Mouse (Mus musculus) right cerebral cortex, postnatal 10 days (tissue): Measurements from ENCODE around the gene Defb48.

Experiments used
- DNase-seq, 2 experiments: peaks; one replicate each; pipeline ENCODE4 v3.0.0; 2021; ENCODE audit warnings: low spot score in 2 of 2

The Defb48 gene

DNA sequence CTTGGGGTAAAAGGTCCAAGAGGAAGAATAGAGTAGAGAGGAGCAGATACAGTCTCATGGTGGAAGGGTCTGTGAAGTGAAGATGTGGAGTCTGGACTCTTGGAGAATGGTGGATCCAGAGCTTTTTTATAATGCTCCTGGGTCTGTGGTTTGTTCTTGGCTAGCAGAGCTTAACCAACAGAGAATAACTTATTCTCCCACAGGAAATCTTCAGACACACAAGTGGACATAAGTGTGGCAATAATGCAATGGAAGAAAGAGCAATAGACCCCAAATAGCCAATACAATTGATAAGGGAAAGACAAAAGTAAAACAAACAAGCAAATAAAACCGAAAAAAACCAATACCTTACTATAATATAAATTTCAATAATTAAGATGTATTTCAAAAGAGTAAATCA lies at the start of gene Defb48:
Gene Defb48, minus strand, starts transcription at position 101 of the 400 bp plus-strand sequence.
- no peak for DNase-seq

DNA sequence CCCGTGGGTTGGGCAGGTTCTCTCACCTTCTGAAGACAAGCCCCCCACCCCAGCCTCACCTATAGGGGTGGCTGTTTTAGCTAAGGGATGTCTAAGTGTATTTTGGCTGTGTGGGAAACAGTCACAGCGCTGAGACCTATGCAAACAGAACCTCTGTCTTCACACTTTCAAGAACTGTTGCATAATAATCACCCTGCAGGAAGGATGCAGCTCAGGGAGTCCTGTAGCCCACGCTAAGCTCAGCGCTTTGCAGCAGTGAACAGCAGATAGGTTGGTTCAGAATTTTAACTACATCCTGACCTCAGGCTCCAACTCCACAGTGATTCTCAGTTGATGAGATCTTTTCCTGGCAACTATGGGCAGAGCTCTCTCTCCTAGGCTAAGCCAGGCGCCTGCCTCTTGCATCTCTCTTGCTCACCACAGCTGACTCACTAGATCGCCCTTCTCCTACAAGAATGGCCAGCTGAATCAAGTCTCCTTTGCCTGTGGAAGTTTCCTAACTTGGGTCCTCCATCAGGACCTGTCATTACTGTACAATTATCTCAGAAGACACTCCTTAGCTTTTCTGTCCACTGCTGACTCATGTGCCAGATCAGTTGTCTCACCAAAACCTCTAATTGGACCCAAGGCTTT lies 36.3 kb upstream of the Defb48 start:
- DNase-seq: no peak

DNA sequence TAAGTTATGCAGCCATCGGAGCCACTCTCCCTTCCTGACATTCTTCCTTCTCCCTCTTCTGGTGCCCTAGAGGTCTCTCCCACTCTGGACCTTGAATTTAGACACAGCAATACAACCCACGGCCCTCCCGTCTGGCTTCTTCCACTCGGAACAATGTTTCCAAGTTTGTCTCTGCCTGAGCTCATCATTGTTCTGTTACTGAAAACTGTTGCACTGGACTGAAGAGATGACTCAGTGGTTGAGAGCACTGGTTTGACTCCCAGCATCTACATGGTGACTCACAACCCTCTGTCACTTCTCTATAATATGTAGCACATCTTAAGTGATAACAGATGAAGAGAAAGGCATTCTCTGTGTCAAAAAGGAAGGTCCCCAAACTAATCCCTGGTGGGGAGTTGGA lies 30.4 kb upstream of the Defb48 start:
- DNase-seq: no peak

DNA sequence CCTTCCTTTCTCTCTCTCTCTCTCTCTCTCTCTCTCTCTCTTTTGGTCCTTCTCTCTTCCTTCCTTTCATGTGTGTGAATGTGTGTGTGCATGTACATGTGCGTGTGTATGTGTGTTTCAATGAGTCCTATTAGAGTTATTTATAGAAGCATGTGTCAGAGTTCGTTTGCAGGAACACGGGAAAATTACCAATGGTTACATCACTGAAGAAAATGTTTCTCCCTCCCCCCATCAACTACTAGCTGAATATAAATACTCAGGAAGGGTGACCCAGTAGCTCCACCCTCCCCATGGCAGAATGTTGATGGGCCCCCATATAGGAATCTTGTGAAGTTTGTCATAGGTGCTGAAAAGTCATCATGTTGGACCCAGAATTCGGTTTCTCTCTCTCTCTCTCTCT lies 28.8 kb upstream of the Defb48 start:
- DNase-seq: no peak

DNA sequence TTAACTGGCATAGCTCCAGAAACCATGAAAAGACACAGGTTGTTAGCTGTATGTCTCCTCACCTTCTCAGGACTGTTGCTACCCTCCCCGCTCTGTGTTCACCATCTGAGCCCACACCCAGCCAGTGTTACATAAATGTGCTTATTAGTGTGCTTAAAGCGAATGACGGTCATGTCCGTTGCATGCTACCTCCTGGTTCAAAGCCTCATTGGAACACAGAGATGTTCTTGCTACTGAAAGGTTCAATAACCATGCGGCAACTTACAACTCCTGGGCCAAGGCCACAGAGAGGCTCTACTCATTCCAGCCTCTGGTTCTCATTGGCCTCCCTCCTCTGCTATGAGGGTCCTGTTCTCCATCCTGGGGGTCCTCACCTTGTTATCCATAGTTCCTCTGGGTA lies 27.2 kb upstream of the Defb48 start, which contains the start of gene Defb43:
Gene Defb43, plus strand, starts transcription at position 301 of the 400 bp plus-strand sequence.
- no peak for DNase-seq

DNA sequence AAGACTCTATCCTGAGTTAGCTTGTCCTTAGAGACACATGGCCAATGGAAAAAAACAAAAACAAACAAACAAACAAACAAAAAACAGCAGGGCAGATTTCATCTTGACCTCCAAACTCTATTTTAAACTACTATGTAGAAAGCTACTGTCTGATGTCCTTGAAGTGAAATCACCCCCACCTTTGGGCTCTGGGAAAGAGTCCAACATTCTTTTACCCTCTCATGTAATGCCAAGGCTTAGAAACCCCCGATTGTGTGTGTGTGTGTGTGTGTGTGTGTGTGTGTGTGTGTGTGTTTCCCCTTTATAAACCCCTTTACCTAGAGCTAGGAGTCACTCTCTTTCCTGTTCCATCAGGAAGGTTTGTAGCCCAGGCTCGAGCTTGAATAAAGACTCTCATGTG lies 18.3 kb upstream of the Defb48 start:
- no peak for DNase-seq

DNA sequence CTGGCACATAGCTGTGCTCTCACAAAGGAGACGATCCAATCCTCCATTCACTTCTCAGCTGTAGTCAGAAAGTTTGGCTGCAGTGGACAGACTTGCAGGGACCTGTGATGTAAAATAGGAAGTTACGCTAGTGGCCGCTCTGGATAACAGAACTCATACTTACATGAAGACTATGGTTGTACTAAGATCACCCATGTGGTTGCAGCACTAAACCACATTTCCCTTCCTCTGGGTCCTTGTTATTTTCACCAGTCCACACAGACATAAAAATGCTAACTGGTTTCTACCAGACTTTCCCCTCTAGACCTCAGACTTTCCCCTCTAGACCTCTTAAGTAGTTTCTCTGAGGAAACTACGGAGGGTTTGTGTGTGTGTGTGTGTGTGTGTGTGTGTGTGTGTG lies 14.7 kb upstream of the Defb48 start:
- DNase-seq: no peak

DNA sequence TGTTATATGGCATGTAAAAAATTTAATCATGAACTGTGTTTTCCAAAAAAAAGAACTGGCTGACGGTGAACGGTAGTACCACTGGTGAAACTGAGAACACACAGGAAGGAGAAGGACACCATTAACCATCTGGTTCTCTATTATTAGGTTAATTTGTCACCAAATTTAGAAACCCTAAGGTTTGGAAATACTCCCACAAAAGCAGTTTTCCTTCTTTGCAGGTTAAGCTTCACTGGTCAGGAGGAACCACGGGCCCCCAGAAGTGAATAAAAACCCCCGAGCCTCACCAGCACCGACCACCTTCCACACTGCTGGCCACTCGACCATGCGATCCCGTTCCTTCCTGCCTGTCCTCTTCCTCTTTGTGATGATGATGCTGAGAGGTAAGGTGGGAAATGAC lies 13.5 kb upstream of the Defb48 start, which contains the start of gene Defb47:
Gene Defb47, plus strand, starts transcription at position 301 of the 400 bp plus-strand sequence.
- no peak for DNase-seq

DNA sequence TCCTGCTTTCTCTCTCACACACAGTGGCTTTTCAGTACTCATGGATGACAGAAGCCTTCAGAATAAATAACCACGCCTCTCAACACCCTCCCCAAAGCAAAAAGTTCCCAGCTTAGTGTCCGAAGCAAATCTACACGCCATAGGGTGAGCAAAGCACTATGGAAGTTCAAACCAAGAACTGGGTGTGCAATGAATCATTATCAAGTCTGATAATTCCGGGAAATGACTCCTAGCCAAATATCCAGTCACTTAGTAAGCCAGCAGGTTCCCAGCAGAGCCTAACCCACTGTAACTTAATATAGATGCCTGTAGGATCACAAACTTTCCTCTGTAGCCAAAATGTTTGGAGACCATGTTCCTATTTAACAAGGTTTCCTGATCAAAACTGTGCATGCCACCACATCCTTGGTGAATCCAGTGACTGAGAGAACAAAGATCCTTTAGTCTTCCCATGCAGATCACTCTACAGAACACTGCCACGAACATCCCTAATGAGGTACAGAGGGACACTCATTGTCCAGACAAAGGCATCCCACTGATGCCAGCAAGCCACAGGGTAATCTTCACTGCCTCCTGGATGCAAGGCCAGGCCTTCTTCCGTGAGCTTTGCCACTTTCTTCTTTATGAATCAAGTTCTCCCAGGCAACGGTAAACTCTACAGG lies 7.7 kb upstream of the Defb48 start:
- no peak for DNase-seq

DNA sequence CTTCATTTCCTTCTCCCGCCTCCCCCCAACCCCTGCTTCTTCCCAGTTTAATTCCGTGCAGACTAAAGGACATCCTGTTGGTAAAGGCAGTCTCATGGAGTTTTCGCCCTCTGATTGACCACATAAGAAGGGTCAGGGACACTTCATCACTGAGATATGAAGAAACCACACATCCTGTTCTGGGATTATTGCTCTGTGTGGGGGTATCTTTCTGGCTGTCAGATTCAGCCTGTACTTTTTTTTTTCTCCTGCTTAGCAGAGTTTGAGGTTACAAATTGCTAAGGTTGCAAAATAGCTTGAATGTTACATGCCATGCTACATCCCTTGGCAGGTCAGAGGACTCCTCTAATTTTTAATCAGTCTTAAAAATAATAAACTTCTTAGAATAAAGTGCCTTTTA lies 7.0 kb upstream of the Defb48 start:
- no peak for DNase-seq

DNA sequence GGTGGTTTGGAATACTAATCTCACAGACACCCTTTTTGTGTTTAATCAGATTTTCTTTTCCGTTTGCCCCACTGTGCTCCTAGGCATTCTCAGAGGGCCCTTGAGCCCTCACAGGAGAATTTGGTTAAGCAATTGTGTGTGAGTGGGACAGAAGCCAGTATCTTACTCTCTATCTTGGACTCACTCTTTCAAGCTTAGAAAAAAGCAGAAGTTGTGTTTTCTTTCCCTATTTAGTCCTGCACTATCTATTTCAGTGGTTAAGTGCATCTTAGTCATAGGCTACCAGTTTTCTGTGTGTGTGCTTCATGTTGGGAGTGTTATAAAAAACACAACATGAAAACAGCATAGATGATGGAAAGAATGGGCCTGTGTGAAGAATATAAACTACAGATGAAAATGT lies 4.5 kb downstream of the Defb48 start:
- no peak for DNase-seq

DNA sequence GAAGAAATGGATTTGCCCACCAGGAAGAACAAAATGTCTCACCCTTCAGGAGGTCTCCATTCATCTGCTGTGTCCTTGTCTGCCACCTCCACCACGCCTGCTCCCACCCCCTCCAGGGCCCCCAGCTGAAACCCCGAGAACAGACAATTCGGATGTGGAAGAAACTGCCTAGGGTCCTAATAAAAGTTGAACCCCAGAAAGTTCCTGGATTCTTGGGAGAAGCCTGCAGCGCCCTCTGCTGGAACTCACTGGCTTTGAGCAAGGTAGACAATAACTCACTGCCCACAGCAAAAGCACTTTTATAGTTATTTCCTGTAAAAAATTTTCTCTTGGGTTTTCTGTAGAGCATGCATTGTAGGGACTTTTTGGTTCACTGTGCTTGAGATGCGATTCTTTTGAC lies 9.3 kb downstream of the Defb48 start:
- DNase-seq: peak; percentile 57 to 81

DNA sequence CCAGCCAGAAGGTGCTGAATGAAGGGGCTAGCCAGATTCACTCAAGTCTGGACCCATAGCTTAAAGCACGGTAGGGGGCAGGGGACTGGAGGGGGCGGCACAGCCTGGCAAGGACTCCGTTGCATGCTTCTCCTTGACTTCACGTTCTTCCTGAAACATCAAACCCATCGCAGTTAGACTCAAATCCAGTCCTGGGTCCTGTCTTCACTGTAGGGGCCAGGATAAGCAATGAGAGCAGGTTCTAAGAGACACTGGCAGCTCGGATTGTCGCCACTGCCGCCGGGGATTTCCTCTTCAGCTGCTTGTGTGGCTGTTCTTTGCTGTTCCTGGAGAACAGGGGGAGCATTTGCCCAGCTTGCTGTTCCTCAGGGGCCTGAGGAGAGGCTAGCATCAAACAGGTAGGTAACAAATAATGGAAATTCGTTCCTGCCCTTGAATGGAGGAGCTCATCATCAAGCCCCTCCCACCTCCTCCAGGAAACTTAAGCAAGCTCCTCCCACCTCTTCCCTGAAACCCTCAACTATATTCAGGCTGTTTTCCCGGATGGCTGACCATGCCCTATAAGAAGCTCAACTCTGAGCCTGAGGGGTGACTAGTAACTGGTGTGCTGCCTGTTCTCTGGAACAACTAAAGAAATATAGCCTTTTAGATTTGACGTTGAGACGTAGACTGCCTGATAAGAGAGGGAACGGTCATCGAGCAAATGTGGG lies 18.3 kb downstream of the Defb48 start:
- no peak for DNase-seq

DNA sequence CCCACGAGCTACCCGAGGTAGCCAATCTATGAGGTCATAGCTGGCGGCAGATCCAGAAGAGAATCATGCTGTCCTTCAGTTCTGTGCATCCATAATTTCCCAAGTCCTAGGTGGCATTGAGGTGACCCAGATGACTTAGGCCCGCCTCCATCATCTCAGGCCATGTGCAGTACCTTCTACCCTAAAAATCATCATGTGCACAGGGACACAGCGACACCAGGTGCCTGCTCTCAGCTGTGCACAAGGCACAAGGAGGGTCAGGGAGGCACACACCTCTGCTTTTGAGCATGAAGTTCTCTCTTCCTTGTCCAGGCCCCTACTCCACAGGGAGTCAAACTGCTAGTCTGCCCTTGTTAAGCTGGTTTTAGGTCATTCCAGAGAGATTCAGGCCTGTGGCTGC lies 19.0 kb downstream of the Defb48 start:
- no peak for DNase-seq

DNA sequence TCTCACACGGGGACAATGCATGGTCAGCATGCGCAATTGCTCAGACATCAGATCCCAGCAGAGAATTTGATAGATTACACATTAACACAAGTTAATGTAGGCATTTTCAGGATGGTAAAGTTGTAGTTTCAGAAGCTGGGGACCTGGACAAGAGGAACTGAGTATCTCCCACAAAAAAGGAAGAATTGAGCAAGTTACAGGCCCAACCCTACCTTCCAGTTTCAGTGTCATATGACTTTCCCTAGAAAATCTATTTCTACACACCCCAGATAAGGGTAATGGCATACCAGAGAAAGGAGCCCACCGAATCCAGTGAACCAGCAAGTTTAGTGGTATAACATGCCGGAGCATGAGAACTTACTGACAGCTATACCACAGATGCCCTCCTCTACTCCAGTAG lies 20.7 kb downstream of the Defb48 start:
- no peak for DNase-seq

DNA sequence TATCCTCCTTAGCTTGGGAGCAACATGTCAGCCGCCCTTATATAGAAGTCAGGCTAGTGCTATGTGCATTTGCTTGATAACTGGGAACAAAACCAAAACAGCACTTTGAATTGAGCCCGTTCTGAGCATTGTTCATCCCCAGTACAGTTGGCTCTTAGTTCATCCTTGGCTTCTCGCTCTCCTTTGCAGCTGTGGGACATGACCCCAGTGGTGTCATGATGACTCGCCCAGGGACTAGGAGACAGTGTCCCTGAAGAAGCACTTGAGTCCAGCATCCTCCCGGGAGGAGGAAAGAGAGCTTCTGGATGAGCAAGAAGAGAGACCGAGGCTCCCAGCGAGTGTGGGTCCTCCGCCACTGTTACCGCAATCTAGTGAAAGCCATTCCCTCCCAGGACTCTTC lies 28.2 kb downstream of the Defb48 start:
- no peak for DNase-seq

DNA sequence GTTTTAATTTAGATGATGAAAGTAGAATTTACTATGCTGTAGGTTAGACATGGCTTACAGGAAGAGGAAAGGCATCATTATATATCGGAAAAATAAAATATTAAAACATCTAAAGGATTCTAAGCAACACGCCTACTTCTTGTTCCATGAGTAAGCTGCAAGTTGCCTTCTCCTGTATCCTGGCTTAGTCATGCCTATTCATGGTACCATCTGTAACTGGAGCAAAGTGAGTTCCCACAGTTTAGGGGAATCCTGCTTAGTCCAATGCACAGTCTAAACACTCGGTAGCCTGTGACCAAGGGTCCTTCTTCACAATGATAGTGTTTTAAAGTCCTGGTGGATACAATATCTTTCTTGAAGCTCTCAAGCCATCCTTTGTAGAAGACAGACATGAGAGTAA lies 37.5 kb downstream of the Defb48 start:
- no peak for DNase-seq

DNA sequence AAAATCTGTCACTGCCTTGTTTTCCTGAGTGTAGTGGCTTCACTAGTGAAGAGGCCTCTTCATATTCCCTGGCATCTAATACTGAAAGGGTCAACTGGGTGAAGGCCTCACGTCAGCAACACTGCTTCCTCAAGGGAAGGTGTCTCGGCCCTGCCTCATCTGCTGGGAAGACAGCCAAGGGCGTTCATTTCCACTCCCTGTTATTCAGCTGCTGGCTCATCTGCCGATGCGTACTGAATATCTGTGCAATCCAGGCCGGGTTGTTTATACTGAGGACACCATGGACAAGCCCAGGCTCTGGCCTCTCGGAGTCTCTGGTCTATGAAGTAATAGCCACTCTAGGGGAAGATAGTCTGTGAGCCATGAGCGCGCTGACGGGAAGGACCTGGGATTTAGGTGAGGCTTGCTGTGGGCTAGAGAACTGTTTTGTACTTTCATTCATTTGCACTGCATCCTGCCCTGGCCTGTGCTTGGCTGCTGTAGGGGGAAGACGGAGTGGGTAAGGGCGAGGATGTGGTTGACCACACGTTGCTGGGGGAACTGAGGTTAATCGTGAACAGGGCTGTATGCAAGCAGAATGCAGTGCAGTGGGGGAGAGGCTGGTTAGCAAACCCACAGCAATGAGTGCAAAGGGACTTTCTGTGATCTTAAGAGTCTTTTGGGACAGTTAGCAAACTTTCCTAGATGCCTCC lies 43.8 kb downstream of the Defb48 start:
- peak in 1 of 2 experiments; percentile 34 for DNase-seq

DNA sequence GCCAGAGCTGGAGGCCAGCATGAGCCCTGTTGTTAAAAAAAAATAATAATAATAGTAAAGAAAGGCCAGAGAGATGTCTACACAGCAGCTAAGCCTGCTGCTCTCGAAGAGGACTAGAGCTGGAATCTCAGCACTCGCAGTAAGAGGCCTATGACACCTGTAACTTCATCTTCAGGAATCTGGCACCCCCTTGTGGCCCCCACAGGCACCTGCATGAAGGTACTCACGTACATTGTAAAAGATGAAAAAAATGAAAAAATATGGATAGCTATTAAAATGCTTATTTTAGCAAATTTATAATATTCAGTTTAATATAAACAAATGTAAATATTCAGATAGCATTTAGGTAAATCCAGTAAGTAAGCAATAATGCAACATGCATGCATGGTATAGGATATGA lies 44.9 kb downstream of the Defb48 start:
- DNase-seq: no peak

DNA sequence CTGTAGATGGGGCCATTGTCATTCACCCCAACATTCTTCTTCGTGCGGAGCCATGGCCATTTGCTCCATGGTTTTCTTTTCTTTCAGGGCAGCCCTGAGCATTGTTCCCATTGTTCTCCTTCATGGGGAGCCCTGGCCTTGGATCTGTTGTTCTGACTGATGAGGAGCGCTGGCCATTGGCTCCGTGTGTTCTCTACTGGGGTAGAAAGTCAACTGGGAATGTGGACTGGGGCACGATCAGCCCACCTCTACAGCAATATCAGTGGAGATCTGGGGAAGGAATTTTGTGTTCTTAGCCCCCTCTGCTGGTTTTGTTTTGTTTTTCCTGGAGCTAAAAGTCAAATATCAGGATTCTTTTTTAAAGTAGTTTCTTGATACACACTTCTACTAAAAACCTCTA lies 46.6 kb downstream of the Defb48 start:
- DNase-seq: peak in 1 of 2 experiments; percentile 33

DNA sequence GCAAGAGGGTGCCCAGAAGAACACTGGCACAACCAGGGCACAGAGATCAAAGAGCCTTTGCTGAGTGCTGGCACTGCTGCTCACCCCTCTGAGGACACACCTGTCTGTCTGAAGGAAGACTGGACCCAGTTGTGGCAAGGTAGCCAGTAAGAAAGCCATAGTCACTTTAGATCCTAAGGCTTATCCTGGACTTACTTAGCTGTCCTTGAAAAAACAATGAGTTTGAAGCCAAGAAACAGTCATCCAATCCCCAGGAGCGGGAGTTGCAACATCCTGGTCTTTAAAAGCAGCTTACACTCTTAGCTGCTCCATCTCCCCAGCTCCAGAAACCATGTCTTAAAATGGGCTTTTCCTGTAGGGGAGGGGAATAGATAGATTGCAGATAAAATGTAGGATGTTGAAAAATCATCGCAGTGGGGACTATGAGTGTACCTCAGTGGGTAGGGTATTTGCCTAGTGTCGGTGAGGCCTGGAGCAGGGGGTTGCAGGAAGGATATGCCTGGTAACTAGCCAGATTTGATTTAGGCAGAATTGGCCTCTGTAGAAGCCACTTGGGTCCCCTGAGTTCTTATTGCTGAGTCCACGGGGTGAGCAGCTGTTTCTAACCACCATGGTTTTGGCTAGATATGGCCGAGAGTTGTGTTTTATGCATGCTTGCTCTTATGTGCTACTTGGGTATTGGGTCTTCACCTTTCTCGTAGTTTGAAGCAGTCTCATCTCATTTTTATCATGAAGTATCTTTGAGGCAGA lies 47.5 kb downstream of the Defb48 start:
- no peak for DNase-seq

DNA sequence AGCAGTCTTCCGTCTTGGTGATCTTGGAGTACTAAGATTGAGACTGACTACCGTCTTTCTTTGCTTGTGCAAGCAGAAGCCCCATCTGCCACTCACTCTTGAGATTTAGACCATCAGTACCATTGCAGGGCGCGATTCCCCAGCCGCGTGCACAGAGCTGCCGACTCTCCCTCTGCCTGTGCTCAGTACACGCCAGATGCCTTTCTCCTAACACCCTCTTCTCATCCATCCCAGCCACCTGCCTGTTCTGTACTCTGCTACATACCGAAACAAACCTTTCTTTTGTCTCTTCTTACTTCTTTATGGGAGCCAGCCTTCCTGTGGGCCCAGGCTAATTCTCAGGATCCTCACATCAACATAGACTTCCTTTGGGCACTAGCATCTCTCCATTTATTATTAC lies 48.9 kb downstream of the Defb48 start:
- no peak for DNase-seq
